Mouse (Mus musculus): Measurements from ENCODE around the gene Aqp9. TPM values are rescaled to one million over a fixed set of nuclear protein-coding genes. Genes with fewer than 3 reads are reported as not detected.

Aqp9 gene
- total and polyA plus RNA-seq, 2 experiments, result 114 to 300 TPM

DNA sequence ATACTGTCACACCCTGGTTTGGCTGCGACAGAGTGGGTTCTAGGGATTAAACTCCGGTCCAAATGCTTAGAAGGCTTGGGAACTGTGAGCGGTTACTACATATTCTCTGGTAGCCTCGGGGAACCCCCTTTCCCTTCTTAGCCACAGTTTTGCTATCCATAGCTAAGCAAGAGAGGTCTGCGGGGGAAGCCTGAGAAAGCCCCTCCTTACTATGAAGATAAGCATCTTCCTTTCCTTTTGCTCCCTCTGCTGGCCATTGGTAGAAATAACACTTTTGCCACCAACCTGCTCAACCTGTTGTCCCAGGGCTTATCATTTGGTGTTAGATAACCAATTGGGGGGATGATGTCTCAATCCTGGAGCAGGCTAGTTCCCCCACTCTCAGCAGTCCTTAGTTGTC is 76.4 kb downstream of the Aqp9 start:
- Histone ChIP-seq H3K4me1 (ENCODE audit: control insufficient read depth, insufficient read depth, low read length) (no peaks in the 10 kb centered on the region), H3K36me3 (ENCODE audit: control insufficient read depth, insufficient read depth, low read length) (no peaks in the 10 kb centered on the region), H3K79me2 (ENCODE audit: control insufficient read depth, insufficient read depth, low read length) (no peaks in the 10 kb centered on the region), H3K27me3 (ENCODE audit: control insufficient read depth, insufficient read depth, low read length) (no peaks in the 10 kb centered on the region), H3K9ac (ENCODE audit: low read depth, low read length) (no peak overlapping the region), H3K27ac (replicated peaks; ENCODE audit: insufficient read depth, low read depth, low read length) (no peak overlapping the region), H3K4me3 (ENCODE audit: insufficient read depth, low read depth, low read length) (no peak overlapping the region)
- peak; percentile 43 for DNase-seq (ENCODE audit: extremely low read depth, low read depth, low spot score)
- 69% methylated on average over 5 of the region's 5 CpGs for WGBS
- TF ChIP-seq POLR2A (IDR thresholded peaks at IDR 0.05; ENCODE audit: extremely low read depth, insufficient read depth, low read length), result no peak
- peak; percentile 37 for TF ChIP-seq CTCF (IDR thresholded peaks at IDR 0.05; ENCODE audit: low read depth, low read length)

GRCm38 (mm10) chr9:71079201-71079600 is 89.3 kb downstream of the Aqp9 start:
- WGBS, result 58% methylated on average over 7 of the region's 7 CpGs
- Histone ChIP-seq H3K27ac (replicated peaks; ENCODE audit: insufficient read depth, low read depth, low read length) (no peak overlapping the region), H3K36me3 (ENCODE audit: control insufficient read depth, insufficient read depth, low read length) (no peaks in the 10 kb centered on the region), H3K27me3 (ENCODE audit: control insufficient read depth, insufficient read depth, low read length) (no peaks in the 10 kb centered on the region), H3K4me1 (ENCODE audit: control insufficient read depth, insufficient read depth, low read length) (no peaks in the 10 kb centered on the region), H3K79me2 (ENCODE audit: control insufficient read depth, insufficient read depth, low read length) (no peaks in the 10 kb centered on the region), H3K4me3 (ENCODE audit: insufficient read depth, low read depth, low read length) (no peak overlapping the region), H3K9ac (ENCODE audit: low read depth, low read length) (no peak overlapping the region)
- no peak for TF ChIP-seq CTCF (IDR thresholded peaks at IDR 0.05; ENCODE audit: low read depth, low read length)
- TF ChIP-seq POLR2A (IDR thresholded peaks at IDR 0.05; ENCODE audit: extremely low read depth, insufficient read depth, low read length), result no peak
- DNase-seq (ENCODE audit: extremely low read depth, low read depth, low spot score), result no peak

GRCm38 (mm10) chr9:71077251-71077825 is 91.1 kb downstream of the Aqp9 start:
- Histone ChIP-seq H3K4me3 (ENCODE audit: insufficient read depth, low read depth, low read length) (no peak overlapping the region), H3K27me3 (ENCODE audit: control insufficient read depth, insufficient read depth, low read length) (no peaks in the 10 kb centered on the region), H3K9ac (ENCODE audit: low read depth, low read length) (no peak overlapping the region), H3K36me3 (ENCODE audit: control insufficient read depth, insufficient read depth, low read length) (no peaks in the 10 kb centered on the region), H3K4me1 (ENCODE audit: control insufficient read depth, insufficient read depth, low read length) (no peaks in the 10 kb centered on the region), H3K27ac (replicated peaks; ENCODE audit: insufficient read depth, low read depth, low read length) (no peak overlapping the region), H3K79me2 (ENCODE audit: control insufficient read depth, insufficient read depth, low read length) (no peaks in the 10 kb centered on the region)
- 83% methylated on average over 5 of the region's 5 CpGs for WGBS
- TF ChIP-seq CTCF (IDR thresholded peaks at IDR 0.05; ENCODE audit: low read depth, low read length) (no peak), POLR2A (IDR thresholded peaks at IDR 0.05; ENCODE audit: extremely low read depth, insufficient read depth, low read length) (no peak)
- no peak for DNase-seq (ENCODE audit: extremely low read depth, low read depth, low spot score)

DNA sequence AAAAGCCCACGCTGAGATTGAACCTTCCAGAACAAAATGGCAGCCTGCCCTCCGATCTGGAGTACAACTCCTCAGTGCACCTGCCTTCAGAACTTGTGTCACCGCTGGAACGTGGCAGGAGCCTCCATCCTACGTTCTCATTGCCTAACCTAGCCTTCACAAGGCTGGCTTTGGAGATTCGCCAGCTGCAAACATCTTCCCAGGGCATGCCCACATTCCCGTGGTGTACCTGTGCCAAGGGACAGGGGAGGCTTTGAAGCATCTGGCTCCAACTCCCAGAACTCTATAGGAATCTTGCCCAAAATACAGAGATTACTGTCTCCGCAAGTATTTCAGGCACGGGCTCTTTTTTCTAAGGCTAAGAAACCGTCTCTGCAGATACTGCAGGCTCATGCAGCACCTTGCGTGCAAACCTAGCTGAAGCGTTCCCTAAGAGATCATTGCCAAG is 92.3 kb downstream of the Aqp9 start:
- no peaks in the 10 kb centered on the region for H3K27me3 ChIP-seq (ENCODE audit: control insufficient read depth, insufficient read depth, low read length)
- H3K27ac ChIP-seq (replicated peaks; ENCODE audit: insufficient read depth, low read depth, low read length), result no peak overlapping the region
- no peaks in the 10 kb centered on the region for H3K36me3 ChIP-seq (ENCODE audit: control insufficient read depth, insufficient read depth, low read length)
- no peaks in the 10 kb centered on the region for H3K4me1 ChIP-seq (ENCODE audit: control insufficient read depth, insufficient read depth, low read length)
- 72% methylated on average over 12 of the region's 12 CpGs for WGBS
- no peak for DNase-seq (ENCODE audit: extremely low read depth, low read depth, low spot score)
- no peaks in the 10 kb centered on the region for H3K79me2 ChIP-seq (ENCODE audit: control insufficient read depth, insufficient read depth, low read length)
- H3K9ac ChIP-seq (ENCODE audit: low read depth, low read length), result no peak overlapping the region
- TF ChIP-seq CTCF (IDR thresholded peaks at IDR 0.05; ENCODE audit: low read depth, low read length), result no peak
- no peak for TF ChIP-seq POLR2A (IDR thresholded peaks at IDR 0.05; ENCODE audit: extremely low read depth, insufficient read depth, low read length)
- H3K4me3 ChIP-seq (ENCODE audit: insufficient read depth, low read depth, low read length), result no peak overlapping the region

DNA sequence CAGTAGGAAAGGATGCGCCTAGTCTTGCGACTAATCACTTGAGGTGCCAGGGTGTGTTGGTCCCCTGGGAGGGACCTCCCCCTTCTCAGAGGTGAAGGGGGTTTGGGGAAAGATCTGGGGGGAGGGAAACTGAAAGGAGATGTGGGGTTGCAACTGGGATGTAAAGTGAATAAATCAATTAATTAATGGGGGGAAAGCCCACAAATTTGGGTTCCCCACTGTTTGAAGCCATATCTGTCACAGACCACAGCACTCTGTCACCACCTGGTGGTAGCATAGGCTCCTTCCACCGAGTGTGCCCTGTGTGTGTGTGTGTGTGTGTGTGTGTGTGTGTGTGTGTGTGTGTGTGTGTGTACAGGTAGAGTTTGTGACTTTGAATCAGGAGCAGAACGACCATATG is 94.7 kb downstream of the Aqp9 start:
- Histone ChIP-seq H3K36me3 (ENCODE audit: control insufficient read depth, insufficient read depth, low read length) (no peaks in the 10 kb centered on the region), H3K79me2 (ENCODE audit: control insufficient read depth, insufficient read depth, low read length) (no peaks in the 10 kb centered on the region), H3K27me3 (ENCODE audit: control insufficient read depth, insufficient read depth, low read length) (no peaks in the 10 kb centered on the region), H3K4me1 (ENCODE audit: control insufficient read depth, insufficient read depth, low read length) (no peaks in the 10 kb centered on the region), H3K4me3 (ENCODE audit: insufficient read depth, low read depth, low read length) (no peak overlapping the region), H3K9ac (ENCODE audit: low read depth, low read length) (no peak overlapping the region), H3K27ac (replicated peaks; ENCODE audit: insufficient read depth, low read depth, low read length) (no peak overlapping the region)
- peak; percentile 33 for DNase-seq (ENCODE audit: extremely low read depth, low read depth, low spot score)
- WGBS, result 51% methylated on average over 4 of the region's 4 CpGs
- TF ChIP-seq POLR2A (IDR thresholded peaks at IDR 0.05; ENCODE audit: extremely low read depth, insufficient read depth, low read length) (no peak), CTCF (IDR thresholded peaks at IDR 0.05; ENCODE audit: low read depth, low read length) (peak; percentile 74)

GRCm38 (mm10) chr9:71073076-71073475 is 95.4 kb downstream of the Aqp9 start:
- H3K4me1 ChIP-seq (ENCODE audit: control insufficient read depth, insufficient read depth, low read length), result no peaks in the 10 kb centered on the region
- H3K9ac ChIP-seq (ENCODE audit: low read depth, low read length), result no peak overlapping the region
- no peak for TF ChIP-seq CTCF (IDR thresholded peaks at IDR 0.05; ENCODE audit: low read depth, low read length)
- no peaks in the 10 kb centered on the region for H3K27me3 ChIP-seq (ENCODE audit: control insufficient read depth, insufficient read depth, low read length)
- no peaks in the 10 kb centered on the region for H3K36me3 ChIP-seq (ENCODE audit: control insufficient read depth, insufficient read depth, low read length)
- no peak overlapping the region for H3K4me3 ChIP-seq (ENCODE audit: insufficient read depth, low read depth, low read length)
- H3K79me2 ChIP-seq (ENCODE audit: control insufficient read depth, insufficient read depth, low read length), result no peaks in the 10 kb centered on the region
- WGBS, result 65% methylated on average over 4 of the region's 4 CpGs
- no peak for DNase-seq (ENCODE audit: extremely low read depth, low read depth, low spot score)
- H3K27ac ChIP-seq (replicated peaks; ENCODE audit: insufficient read depth, low read depth, low read length), result no peak overlapping the region
